Comparison of ENCODE assay signal across 21 mouse cellular contexts in genomic region chr14:55335586-55335985, GRCm38 (mm10).
"Had no signal": no experiment of that assay in that cellular context is flagged by ENCODE, and none has a peak within 500 bp of the region (broad histone marks: within the 10 kb centered on the region; RNA-seq: fewer than 3 reads in every experiment).

No protein-coding gene starts in this region.

- ATAC-seq: liver, postnatal 0 days; lung, postnatal 0 days; midbrain, embryonic 13.5 days had no signal

- H3K9ac ChIP-seq: limb, embryonic 12.5 days; limb, embryonic 15.5 days; liver, embryonic 14.5 days; liver, postnatal 0 days; lung, embryonic 14.5 days; midbrain, embryonic 13.5 days; neural tube, embryonic 13.5 days; stomach, embryonic 15.5 days had no signal

- H3K4me3 ChIP-seq: layer of hippocampus, adult 2 months; limb, embryonic 12.5 days; limb, embryonic 15.5 days; midbrain, embryonic 13.5 days; myocyte; neural tube, embryonic 13.5 days; stomach, embryonic 15.5 days had no signal

- H3K27ac ChIP-seq: kidney, postnatal 0 days; layer of hippocampus, adult 2 months; limb, embryonic 12.5 days; limb, embryonic 15.5 days; liver, embryonic 14.5 days; macrophage; neural tube, embryonic 13.5 days; stomach, embryonic 15.5 days had no signal

- H3K4me2 ChIP-seq: limb, embryonic 12.5 days; limb, embryonic 15.5 days; liver, embryonic 11.5 days; lung, embryonic 14.5 days; midbrain, embryonic 13.5 days; neural tube, embryonic 13.5 days; stomach, embryonic 15.5 days had no signal

- H3K9me3 ChIP-seq: limb, embryonic 12.5 days; limb, embryonic 15.5 days; midbrain, embryonic 13.5 days; neural tube, embryonic 13.5 days; stomach, embryonic 15.5 days had no signal

- H3K27me3 ChIP-seq: limb, embryonic 12.5 days; limb, embryonic 15.5 days; midbrain, embryonic 13.5 days; neural tube, embryonic 13.5 days; stomach, embryonic 15.5 days had no signal

- H3K36me3 ChIP-seq: limb, embryonic 12.5 days; limb, embryonic 15.5 days; midbrain, embryonic 13.5 days; neural tube, embryonic 13.5 days; stomach, embryonic 15.5 days had no signal

- H3K4me1 ChIP-seq: limb, embryonic 12.5 days; limb, embryonic 15.5 days; stomach, embryonic 15.5 days had no signal

- DNase-seq: kidney, adult 2 months; kidney, postnatal 25 days; layer of hippocampus, adult 9-11 months; liver, postnatal 0 days; lung, embryonic 14.5 days; retina, postnatal 1 day; right cerebral cortex, postnatal 25 days; spleen, adult 18-20 months; thymus, postnatal 25 days had no signal
